Comparison of ENCODE assay signal across 24 mouse cellular contexts in genomic region chr19:35529276-35529675, GRCm38 (mm10).
A peak's percentile ranks its signal among the peaks of the same experiment; 100 is the strongest.
DNase-seq lines count a peak whose midpoint lies in the region; ATAC-seq and TF ChIP-seq lines count a peak whose summit lies in the region.
"Had no signal": no experiment of that assay in that cellular context is flagged by ENCODE, and none has a peak within 500 bp of the region (broad histone marks: within the 10 kb centered on the region; RNA-seq: fewer than 3 reads in every experiment).

No protein-coding gene starts in this region.

- H3K9ac ChIP-seq in forebrain, postnatal 0 days: no peak overlapping the region
- H3K9ac ChIP-seq in forebrain, embryonic 12.5 days: no peak overlapping the region
- H3K9ac ChIP-seq: heart, embryonic 12.5 days; heart, embryonic 15.5 days; hindbrain, embryonic 13.5 days; intestine, embryonic 15.5 days had no signal

- no peak for TF ChIP-seq CTCF in forebrain, postnatal 0 days (IDR thresholded peaks at IDR 0.05; ENCODE audit: low read depth)

- 37% methylated on average over 1 of the region's 1 CpGs for WGBS in forebrain, postnatal 0 days
- WGBS in forebrain, embryonic 12.5 days: 54% methylated on average over 1 of the region's 1 CpGs

- H3K4me1 ChIP-seq in forebrain, postnatal 0 days (ENCODE audit: insufficient read depth): no peaks in the 10 kb centered on the region
- H3K4me1 ChIP-seq in forebrain, embryonic 12.5 days: no peaks in the 10 kb centered on the region
- H3K4me1 ChIP-seq: forebrain, embryonic 10.5 days; heart, embryonic 15.5 days; hindbrain, embryonic 10.5 days; hindbrain, embryonic 13.5 days; intestine, embryonic 15.5 days had no signal

- H3K4me3 ChIP-seq in forebrain, postnatal 0 days (ENCODE audit: low read depth, low read length): no peak overlapping the region
- H3K4me3 ChIP-seq in forebrain, embryonic 12.5 days (replicated peaks): no peak overlapping the region
- H3K4me3 ChIP-seq: forebrain, embryonic 10.5 days; gastrocnemius, adult 2 months; heart, embryonic 12.5 days; heart, embryonic 15.5 days; hindbrain, embryonic 10.5 days; hindbrain, embryonic 13.5 days; intestine, embryonic 15.5 days had no signal

- no peaks in the 10 kb centered on the region for H3K9me3 ChIP-seq in forebrain, postnatal 0 days (ENCODE audit: low read length)
- H3K9me3 ChIP-seq in forebrain, embryonic 12.5 days: no peaks in the 10 kb centered on the region
- H3K9me3 ChIP-seq: forebrain, embryonic 10.5 days; heart, embryonic 12.5 days; heart, embryonic 15.5 days; hindbrain, embryonic 10.5 days; hindbrain, embryonic 13.5 days; intestine, embryonic 15.5 days had no signal

- DNase-seq in forebrain, postnatal 0 days: peak; percentile 10
- DNase-seq in layer of hippocampus, adult 9-11 months: peak; percentile 9
- DNase-seq in layer of hippocampus, postnatal 14 days (ENCODE audit: low spot score in 2 of 2): no peak
- DNase-seq in right cerebral cortex, postnatal 10 days (ENCODE audit: low spot score in 2 of 2): peak; percentile 27 to 63
- DNase-seq in right cerebral cortex, adult 2 months (ENCODE audit: low spot score in 2 of 2): no peak
- DNase-seq: adrenal gland, adult 2 months; adrenal gland, postnatal 14 days; cerebellum, adult 18-20 months; cerebellum, adult 9-11 months; gastrocnemius, adult 2 months; gastrocnemius, postnatal 14 days; heart, adult 18-20 months; heart, postnatal 10 days; heart, postnatal 36 days had no signal

- no peak overlapping the region for H3K27ac ChIP-seq in forebrain, postnatal 0 days (ENCODE audit: low read depth, low read length)
- no peak overlapping the region for H3K27ac ChIP-seq in forebrain, embryonic 12.5 days
- H3K27ac ChIP-seq: forebrain, embryonic 10.5 days; gastrocnemius, adult 2 months; heart, embryonic 15.5 days; hindbrain, embryonic 10.5 days; hindbrain, embryonic 13.5 days; intestine, embryonic 15.5 days had no signal

- H3K27me3 ChIP-seq in forebrain, postnatal 0 days (ENCODE audit: insufficient read depth, low read length): no peaks in the 10 kb centered on the region
- no peaks in the 10 kb centered on the region for H3K27me3 ChIP-seq in forebrain, embryonic 12.5 days
- H3K27me3 ChIP-seq: heart, embryonic 12.5 days; heart, embryonic 15.5 days; hindbrain, embryonic 13.5 days; intestine, embryonic 15.5 days had no signal

- peak; percentile 60 for ATAC-seq in forebrain, postnatal 0 days
- no peak for ATAC-seq in forebrain, embryonic 12.5 days (ENCODE audit: low FRiP score)
- ATAC-seq: CD4-positive, CD25-positive, alpha-beta regulatory T cell, adult 4 months; forebrain, embryonic 14.5 days; hindbrain, embryonic 16.5 days; intestine, embryonic 15.5 days had no signal

- H3K4me2 ChIP-seq in forebrain, postnatal 0 days (ENCODE audit: low read depth): no peak overlapping the region
- H3K4me2 ChIP-seq in forebrain, embryonic 12.5 days: no peak overlapping the region
- H3K4me2 ChIP-seq: heart, embryonic 12.5 days; heart, embryonic 15.5 days; hindbrain, embryonic 13.5 days; intestine, embryonic 15.5 days had no signal

- no peaks in the 10 kb centered on the region for H3K36me3 ChIP-seq in forebrain, postnatal 0 days (ENCODE audit: insufficient read depth)
- H3K36me3 ChIP-seq in forebrain, embryonic 12.5 days (replicated peaks): no peaks in the 10 kb centered on the region
- H3K36me3 ChIP-seq: forebrain, embryonic 10.5 days; heart, embryonic 12.5 days; heart, embryonic 15.5 days; hindbrain, embryonic 10.5 days; hindbrain, embryonic 13.5 days; intestine, embryonic 15.5 days had no signal

Comparison
In these comparisons a context has a peak if more than half of its experiments do, and no peak if none do; other contexts are left out.
1. DNase-seq: peak in forebrain, postnatal 0 days (single experiment), layer of hippocampus, adult 9-11 months (single experiment) and right cerebral cortex, postnatal 10 days (2 of 2); none in layer of hippocampus, postnatal 14 days (0 of 2) and right cerebral cortex, adult 2 months (0 of 2).